Mouse (Mus musculus) left cerebral cortex, adult 2 months (tissue): ENCODE results near the gene Ctnna3. TPM values are rescaled to one million over a fixed set of nuclear protein-coding genes. Genes with fewer than 3 reads are reported as not detected.
"Not testable (repeated sequence)": the region's sequence is repeated elsewhere in the genome, so short reads cannot be mapped to it uniquely, and the experiment has no call there.

Source experiments
- DNase-seq, 2 experiments: peaks; one replicate each; pipeline ENCODE4 v3.0.0; 2021 to 2022; ENCODE audit warnings: low spot score in 2 of 2, mixed read lengths in 1 of 2; ENCODE audit errors: extremely low spot score in 1 of 2
- H3K27ac ChIP-seq: fragments of 200-600 bp; 2 replicates; pipeline ENCODE4 v1.8.1; 2022
- H3K4me3 ChIP-seq: fragments of 200-600 bp; 2 replicates; pipeline ENCODE4 v1.8.1; 2022
- CTCF ChIP-seq: fragments of 200-600 bp; IDR thresholded peaks from 2 replicates; pipeline ENCODE4 v1.8.1; 2022; ENCODE audit warnings: antibody characterized with exemption, mild to moderate bottlenecking, moderate library complexity
- intact Hi-C: fragments of 180-260 bp; cut with DNase I; formaldehyde crosslinking; loops from one replicate; pipeline ENCODE4 v1.15.1; 2025
- total RNA-seq, 2 experiments: library from RNA; stranded (reverse); gene quantifications; 2 replicates each; pipeline ENCODE4 v1.2.3; 2021

Ctnna3 gene
- total RNA-seq, 2 experiments from 2014 or later, result 2.1 to 2.2 TPM

- TF ChIP-seq CTCF, result no peak
- no peak overlapping the region for H3K4me3 ChIP-seq
- H3K27ac ChIP-seq, result no peak overlapping the region
- DNase-seq, result no peak
- intact Hi-C loops, result no loop called here
Observed at GRCm38 (mm10) chr10:64188046-64188445, 758.1 kb downstream of the Ctnna3 start.

- intact Hi-C loops, result no loop called here
- TF ChIP-seq CTCF, result no peak
- no peak overlapping the region for H3K27ac ChIP-seq
- DNase-seq, result no peak
- no peak overlapping the region for H3K4me3 ChIP-seq
Observed at GRCm38 (mm10) chr10:64197584-64197983, 767.7 kb downstream of the Ctnna3 start.

DNA sequence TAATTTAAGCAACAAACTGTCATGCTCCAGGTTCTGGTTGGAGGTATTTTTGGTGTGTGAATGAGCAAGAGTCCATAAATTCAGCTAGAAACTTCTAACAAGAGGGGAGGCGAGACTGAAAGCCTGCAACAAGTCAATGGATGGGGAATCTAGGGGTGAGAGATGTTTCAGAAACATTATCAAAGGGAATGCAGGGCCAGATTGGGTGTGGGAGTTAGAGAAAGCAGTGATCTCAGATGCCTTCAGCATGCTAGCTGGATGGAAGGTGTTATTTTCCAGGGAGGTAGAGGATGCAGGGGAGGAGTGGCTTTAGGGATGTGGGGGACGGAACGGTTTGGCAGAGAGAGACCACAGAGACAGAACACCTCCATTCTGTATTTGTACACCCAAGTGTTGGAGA is 785.7 kb downstream of the Ctnna3 start:
- peak; percentile 31 to 50 for DNase-seq
- no peak for TF ChIP-seq CTCF
- no peak overlapping the region for H3K4me3 ChIP-seq
- intact Hi-C loops, result loop anchor here (1.0 to 5.0 kb wide), 4 partner anchors 35 to 128 kb away; no protein-coding TSS in a partner anchor
- H3K27ac ChIP-seq, result peak overlapping the region; percentile 75; the same call in 1 of the 2 replicates

DNA sequence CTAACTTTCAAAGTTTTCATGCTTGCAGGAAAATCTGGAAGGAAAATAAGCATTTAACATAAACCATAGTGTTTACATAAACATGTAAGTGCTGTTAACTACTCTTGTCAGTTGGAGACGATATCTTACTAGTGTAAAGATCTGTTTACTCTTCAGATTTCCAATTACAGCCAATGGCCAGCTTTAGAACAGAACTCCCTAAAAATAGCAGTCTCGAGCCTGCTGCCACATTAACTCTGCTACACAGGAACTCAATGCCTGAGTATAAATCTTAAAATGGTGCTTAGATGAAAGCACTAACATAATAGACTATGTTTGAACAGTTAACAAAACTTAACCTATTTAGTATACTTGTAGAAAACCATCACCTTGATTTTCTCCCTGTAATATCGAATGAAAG is 793.1 kb downstream of the Ctnna3 start:
- Histone ChIP-seq H3K4me3 (no peak overlapping the region), H3K27ac (no peak overlapping the region)
- DNase-seq, result no peak
- intact Hi-C loops, result no loop called here
- TF ChIP-seq CTCF, result no peak

DNA sequence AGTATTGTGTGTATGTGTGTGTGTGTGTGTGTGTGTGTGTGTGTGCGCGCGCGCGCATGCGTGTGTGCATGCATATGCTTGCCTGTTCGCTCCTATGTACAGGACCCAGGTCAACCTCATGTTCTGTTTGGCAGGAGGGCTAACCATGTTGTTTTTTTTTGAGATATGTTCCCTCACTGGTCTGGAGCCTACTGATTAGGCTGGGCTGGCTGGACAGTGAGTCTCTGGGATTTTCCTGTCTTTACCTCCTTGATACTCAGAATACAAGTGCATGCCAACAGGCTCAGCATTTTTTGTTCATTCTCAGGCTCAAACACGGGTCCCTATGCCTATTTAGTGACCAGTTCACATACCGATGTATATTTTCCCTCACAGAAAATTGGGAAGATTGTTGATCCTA is 794.1 kb downstream of the Ctnna3 start:
- intact Hi-C loops, result no loop called here

GRCm38 (mm10) chr10:64224424-64224823 is 794.5 kb downstream of the Ctnna3 start:
- no peak overlapping the region for H3K27ac ChIP-seq
- no peak for DNase-seq
- no peak overlapping the region for H3K4me3 ChIP-seq
- no peak for TF ChIP-seq CTCF
- intact Hi-C loops, result no loop called here

More for the DNA sequence above, 794.1 kb downstream of the Ctnna3 start:
- no peak overlapping the region for H3K27ac ChIP-seq
- no peak for DNase-seq
- H3K4me3 ChIP-seq, result no peak overlapping the region
- TF ChIP-seq CTCF, result no peak

DNA sequence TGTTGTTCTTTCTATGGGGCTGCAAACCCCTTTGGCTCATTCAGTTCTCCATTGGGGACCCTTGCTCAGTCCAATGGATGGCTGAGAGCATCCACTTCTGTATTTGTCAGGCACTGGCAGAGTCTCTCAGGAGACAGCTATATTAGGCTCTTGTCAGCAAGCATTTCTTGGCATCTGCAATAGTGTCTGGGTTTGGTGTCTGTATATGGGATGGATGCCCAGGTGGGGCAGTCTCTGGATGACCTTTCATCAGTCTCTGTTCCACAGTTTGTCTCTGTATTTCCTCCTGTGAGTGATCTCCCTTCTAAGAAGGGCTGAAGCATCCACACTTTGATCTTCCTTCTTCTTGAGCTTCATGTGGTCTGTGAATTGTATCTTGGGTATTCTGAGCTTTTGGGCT is 795.9 kb downstream of the Ctnna3 start:
- intact Hi-C loops, H3K4me3 ChIP-seq, DNase-seq, H3K27ac ChIP-seq: not testable (repeated sequence)

DNA sequence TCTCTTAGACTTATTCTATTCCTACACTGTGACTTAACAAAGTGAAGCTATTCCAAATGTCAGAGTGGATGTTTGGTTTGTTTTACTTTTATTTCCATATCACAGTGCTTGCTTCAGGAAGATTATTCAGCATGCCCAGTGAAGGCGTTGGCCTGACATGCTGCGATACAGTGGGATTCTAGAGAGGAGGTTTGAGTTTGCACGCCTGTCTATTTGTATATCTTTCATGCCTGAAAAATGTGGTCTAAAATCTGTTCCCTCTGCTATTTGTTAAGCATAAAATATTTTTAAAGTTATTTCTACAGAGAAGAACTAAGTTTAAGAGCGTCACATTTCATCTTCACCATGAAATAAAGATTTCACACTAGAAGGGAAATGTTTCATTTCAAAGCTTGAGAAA is 813.5 kb downstream of the Ctnna3 start:
- H3K4me3 ChIP-seq, result no peak overlapping the region

GRCm38 (mm10) chr10:64268156-64268555 is 838.3 kb downstream of the Ctnna3 start:
- Histone ChIP-seq H3K4me3 (no peak overlapping the region), H3K27ac (no peak overlapping the region)
- DNase-seq, result peak in 1 of 2 experiments; percentile 38
- intact Hi-C loops, result loop anchor here (10.0 kb wide), 1 partner anchor 683 kb away; no protein-coding TSS in a partner anchor
- no peak for TF ChIP-seq CTCF

More for the DNA sequence above, 813.5 kb downstream of the Ctnna3 start:
- no peak overlapping the region for H3K27ac ChIP-seq
- no peak for DNase-seq
- no peak for TF ChIP-seq CTCF
- intact Hi-C loops, result no loop called here

DNA sequence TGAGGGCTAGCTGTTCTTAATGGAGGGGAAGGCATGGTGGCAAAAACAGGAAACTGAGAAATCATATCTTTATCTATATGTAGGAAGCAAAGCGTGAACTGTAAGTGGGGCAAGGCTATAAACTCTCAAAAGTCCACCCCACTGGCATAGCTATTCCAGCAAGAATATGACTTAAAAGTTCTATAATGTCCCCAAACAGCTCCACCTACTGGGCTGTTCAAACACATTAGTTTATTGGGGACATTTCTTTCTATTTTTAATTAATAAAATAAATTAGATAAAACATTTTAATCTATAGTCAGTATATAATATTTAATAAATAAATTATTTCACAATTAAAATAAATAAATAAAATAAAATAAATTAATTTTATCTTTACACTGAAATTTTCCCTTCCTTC is 845.2 kb downstream of the Ctnna3 start:
- peak; percentile 53 for TF ChIP-seq CTCF
- intact Hi-C loops, result no loop called here
- Histone ChIP-seq H3K4me3 (no peak overlapping the region), H3K27ac (no peak overlapping the region)
- no peak for DNase-seq

DNA sequence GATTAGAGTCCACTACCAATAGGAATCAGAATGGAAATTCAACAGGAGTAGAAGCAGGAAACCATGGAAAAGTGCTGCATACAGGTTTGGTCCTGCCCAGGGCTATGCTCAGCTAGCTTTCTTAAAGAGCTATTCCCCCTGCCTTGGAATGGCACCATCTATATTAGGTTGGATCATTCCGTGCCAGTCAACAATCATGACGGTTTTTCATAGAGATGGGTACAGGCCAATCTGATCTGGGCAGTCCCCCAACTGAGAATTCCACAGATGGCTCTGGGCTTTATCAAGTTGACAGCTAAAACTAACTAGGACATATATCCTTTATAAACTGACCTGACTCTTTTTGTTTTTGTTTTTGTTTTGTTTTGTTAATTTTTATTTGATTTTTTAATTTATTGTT is 848.9 kb downstream of the Ctnna3 start:
- H3K27ac ChIP-seq, result no peak overlapping the region
- TF ChIP-seq CTCF, result no peak
- no peak overlapping the region for H3K4me3 ChIP-seq
- DNase-seq, result no peak
- intact Hi-C loops, result no loop called here

DNA sequence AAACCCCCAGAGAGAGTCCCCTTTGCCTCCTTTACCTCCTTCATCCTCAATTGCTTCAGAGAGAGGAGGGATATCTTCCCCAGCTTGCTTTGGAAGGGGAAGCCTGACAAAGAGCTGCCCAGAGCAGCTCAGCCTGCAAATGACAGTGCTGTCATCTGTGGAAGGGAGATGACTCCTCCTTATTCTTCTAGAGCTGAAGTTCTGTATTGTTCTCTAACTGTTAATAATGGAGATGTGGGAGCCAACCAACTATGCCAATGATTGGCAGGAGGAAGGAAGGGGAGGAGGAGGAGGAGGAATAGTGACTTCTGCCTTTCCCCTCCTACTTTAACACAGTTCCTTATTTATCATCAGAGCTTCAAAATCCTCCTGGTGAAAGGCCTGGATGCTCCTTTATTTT is 875.9 kb downstream of the Ctnna3 start:
- Histone ChIP-seq H3K4me3 (no peak overlapping the region), H3K27ac (no peak overlapping the region)
- intact Hi-C loops, result no loop called here
- no peak for DNase-seq
- TF ChIP-seq CTCF, result no peak

DNA sequence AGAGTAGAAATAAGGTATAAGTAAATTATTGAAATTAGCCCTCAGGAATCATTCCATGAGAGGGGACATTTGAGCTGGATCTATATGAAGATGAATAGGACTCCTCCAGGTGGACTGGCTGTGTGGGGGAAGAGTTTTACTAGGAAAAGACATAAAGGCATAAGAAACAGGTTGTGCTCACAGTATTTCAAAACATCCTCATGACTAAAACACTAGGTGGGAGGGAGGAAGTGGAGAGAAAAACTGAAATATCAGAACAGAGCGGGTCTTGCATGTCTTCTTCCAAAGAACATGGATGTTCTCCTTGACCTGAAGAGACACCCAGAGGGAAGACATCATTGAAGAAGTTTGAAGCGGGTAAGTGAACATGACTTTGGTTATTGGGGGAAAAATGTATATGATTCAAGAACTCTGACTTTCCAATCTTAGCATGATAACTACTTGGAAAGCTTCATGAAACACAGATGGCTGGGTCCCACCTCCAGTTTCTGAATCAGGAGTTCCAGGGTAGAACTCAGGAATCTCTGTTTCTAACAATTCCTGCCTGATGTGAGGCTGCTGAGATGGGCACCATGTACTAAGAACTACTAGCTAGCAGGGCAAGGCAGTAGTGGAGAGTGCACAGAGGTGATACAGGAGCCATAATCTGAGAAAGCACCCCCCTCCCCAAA is 881.9 kb downstream of the Ctnna3 start:
- Histone ChIP-seq H3K4me3 (no peak overlapping the region), H3K27ac (peak overlapping the region; percentile 45)
- no peak for TF ChIP-seq CTCF
- peak in 1 of 2 experiments; percentile 33 for DNase-seq
- intact Hi-C loops, result loop anchor here (2.0 to 5.0 kb wide), 4 partner anchors 31 to 224 kb away; no protein-coding TSS in a partner anchor
